Comparison of ENCODE assay signal across 1 mouse cellular context in the genomic region with DNA sequence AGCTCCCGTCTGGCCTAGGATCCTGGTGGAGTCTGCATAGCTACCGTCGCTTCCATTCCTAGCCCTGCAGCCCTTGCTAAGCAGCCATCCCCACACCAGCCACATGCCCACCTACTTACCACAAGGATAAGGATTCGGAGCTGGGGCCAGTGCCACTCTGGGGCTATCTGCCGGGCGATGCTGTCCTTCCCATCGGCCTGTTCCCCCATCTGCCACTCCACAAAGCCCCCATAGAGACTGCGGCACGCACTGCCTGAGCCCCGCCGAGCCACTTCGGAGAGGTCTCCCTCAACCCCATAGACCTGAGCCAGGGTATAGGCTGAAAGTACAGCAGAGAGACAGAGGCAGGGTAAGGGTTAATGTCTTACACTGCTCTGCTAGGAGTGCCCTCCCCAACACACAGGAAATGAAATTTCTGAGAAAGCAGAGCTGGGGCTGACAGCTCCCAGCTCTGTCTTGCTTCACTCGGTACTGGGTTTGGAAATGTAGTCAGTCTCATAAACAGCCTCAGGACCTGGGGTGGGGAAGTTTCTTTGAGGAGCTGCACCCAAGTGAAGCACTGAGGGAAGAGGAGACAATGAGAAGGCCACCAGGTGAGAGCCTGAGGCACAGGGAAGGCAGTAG.
TF ChIP-seq lines count a peak whose summit lies in the region.

No protein-coding gene starts in this region.

TF ChIP-seq in CH12.LX, 34 proteins besides CTCF, POLR2A, EP300 and RAD21:
- TF ChIP-seq ZKSCAN1 (IDR thresholded peaks at IDR 0.05; ENCODE audit: borderline replicate concordance, low read depth, low read length): no peak
- 0 out of 2 replicates have a peak, but pooled peaks have one; percentile 26 for TF ChIP-seq POLR2AphosphoS2 (IDR thresholded peaks at IDR 0.05; ENCODE audit: low read depth, low read length)
- no peak for TF ChIP-seq BHLHE40 (IDR thresholded peaks at IDR 0.05; ENCODE audit: low read depth, low read length)
- no peak for TF ChIP-seq HCFC1 (IDR thresholded peaks at IDR 0.05; ENCODE audit: low read depth, low read length)
